Mouse (Mus musculus) CH12.LX (cell line): ENCODE data around the gene Bcorl1. TPM values are rescaled to one million over a fixed set of nuclear protein-coding genes. Genes with fewer than 3 reads are reported as not detected.

Experiments
- DNase-seq: peaks from one replicate; pipeline ENCODE4 v3.0.0-alpha.2; 2013; ENCODE audit errors: extremely low read depth
- H3K27ac ChIP-seq: 2 replicates; pipeline ENCODE4 v1.5.1; 2012; ENCODE audit warnings: low read depth, mild to moderate bottlenecking, control low read depth, moderate library complexity; ENCODE audit not compliant: insufficient read depth
- H3K27me3 ChIP-seq: replicated peaks from 2 replicates; pipeline ENCODE3; 2012; ENCODE audit warnings: inconsistent platforms
- H3K36me3 ChIP-seq, 2 experiments: replicated peaks in 1 of 2; 2 replicates each; pipeline versions ENCODE3 to v1.6.1; 2012; ENCODE audit warnings: inconsistent platforms in 1 of 2, low read length in 1 of 2, mild to moderate bottlenecking in 1 of 2, mixed read lengths in 1 of 2, moderate library complexity in 1 of 2; ENCODE audit not compliant: control insufficient read depth in 1 of 2, insufficient read depth in 1 of 2
- H3K4me1 ChIP-seq, 2 experiments: 2 replicates each; pipeline ENCODE4 v1.6.1; 2012; ENCODE audit warnings: inconsistent platforms in 1 of 2, moderate library complexity in 1 of 2; ENCODE audit not compliant: insufficient read depth in 2 of 2, control insufficient read depth in 1 of 2
- H3K4me2 ChIP-seq: 2 replicates; pipeline ENCODE4 v1.6.1; 2012; ENCODE audit warnings: low read depth, mild to moderate bottlenecking, control low read depth; ENCODE audit not compliant: poor library complexity, insufficient read depth, severe bottlenecking
- H3K4me3 ChIP-seq, 3 experiments: fragments of 150-350 bp in 1 of 3; sonication (generic) in 1 of 3; replicated peaks in 1 of 3; 2 replicates each; pipeline versions ENCODE3 to v1.5.1; 2011 to 2012; ENCODE audit warnings: low read depth in 2 of 3, low read length in 2 of 3, mild to moderate bottlenecking in 2 of 3, moderate library complexity in 2 of 3, control low read depth in 1 of 3, improper control_type of control experiment in 1 of 3, inconsistent platforms in 1 of 3, mixed read lengths in 1 of 3; ENCODE audit not compliant: poor library complexity in 1 of 3
- H3K79me2 ChIP-seq: replicated peaks from 2 replicates; pipeline ENCODE4 v1.6.1; 2012; ENCODE audit warnings: mild to moderate bottlenecking, moderate library complexity; ENCODE audit not compliant: control insufficient read depth, poor library complexity, insufficient read depth, severe bottlenecking; ENCODE audit errors: extremely low read depth
- H3K9ac ChIP-seq: 2 replicates; pipeline ENCODE4 v1.6.1; 2012; ENCODE audit warnings: low read depth, mild to moderate bottlenecking, control low read depth, moderate library complexity; ENCODE audit not compliant: insufficient read depth
- H3K9me3 ChIP-seq: replicated peaks from 2 replicates; pipeline ENCODE3; 2012; ENCODE audit warnings: low read length, inconsistent platforms, mixed read lengths
- BHLHE40 ChIP-seq: IDR thresholded peaks from 2 replicates; pipeline ENCODE4 v1.6.1; 2011; ENCODE audit warnings: mild to moderate bottlenecking, low read depth, low read length, improper control_type of control experiment
- CHD1 ChIP-seq: IDR thresholded peaks from 2 replicates; pipeline ENCODE4 v1.6.1; 2012; ENCODE audit warnings: low read depth, low read length, improper control_type of control experiment, inconsistent platforms
- CHD2 ChIP-seq: IDR thresholded peaks from 2 replicates; pipeline ENCODE4 v1.6.1; 2011; ENCODE audit warnings: low read length, improper control_type of control experiment
- E2F4 ChIP-seq: IDR thresholded peaks from 2 replicates; pipeline ENCODE4 v1.6.1; 2011; ENCODE audit warnings: low read depth, low read length, improper control_type of control experiment; ENCODE audit not compliant: insufficient replicate concordance
- ELF1 ChIP-seq: IDR thresholded peaks from 2 replicates; pipeline ENCODE4 v1.6.1; 2014; ENCODE audit warnings: low read depth, mild to moderate bottlenecking, inconsistent platforms, low read length, improper control_type of control experiment
- ETS1 ChIP-seq: conservative IDR thresholded peaks from 2 replicates; pipeline ENCODE4 v1.6.1; 2012; ENCODE audit warnings: low read depth, mild to moderate bottlenecking, inconsistent platforms, low read length, improper control_type of control experiment, moderate library complexity
- GABPA ChIP-seq: IDR thresholded peaks from 2 replicates; pipeline ENCODE4 v1.6.1; 2012; ENCODE audit warnings: low read depth, low read length, improper control_type of control experiment, inconsistent platforms; ENCODE audit not compliant: insufficient replicate concordance
- IRF4 ChIP-seq: IDR thresholded peaks from 2 replicates; pipeline ENCODE4 v1.6.1; 2014; ENCODE audit warnings: low read depth, mild to moderate bottlenecking, inconsistent platforms, low read length, improper control_type of control experiment
- JUN ChIP-seq: IDR thresholded peaks from 2 replicates; pipeline ENCODE4 v1.6.1; 2011; ENCODE audit warnings: low read depth, mild to moderate bottlenecking, low read length, improper control_type of control experiment, moderate library complexity; ENCODE audit not compliant: insufficient read depth
- MAZ ChIP-seq: IDR thresholded peaks from 2 replicates; pipeline ENCODE4 v1.6.1; 2012; ENCODE audit warnings: low read depth, mild to moderate bottlenecking, inconsistent platforms, low read length, improper control_type of control experiment, moderate library complexity
- MEF2A ChIP-seq: IDR thresholded peaks from 2 replicates; pipeline ENCODE4 v1.6.1; 2014; ENCODE audit warnings: low read depth, mild to moderate bottlenecking, inconsistent platforms, low read length, improper control_type of control experiment, borderline replicate concordance
- MXI1 ChIP-seq: IDR thresholded peaks from 2 replicates; pipeline ENCODE4 v1.6.1; 2011; ENCODE audit warnings: mild to moderate bottlenecking, low read depth, low read length, improper control_type of control experiment
- MYC ChIP-seq: IDR thresholded peaks from 2 replicates; pipeline ENCODE4 v1.6.1; 2011; ENCODE audit warnings: low read depth, mild to moderate bottlenecking, improper control_type of control experiment, low read length
- NELFE ChIP-seq: IDR thresholded peaks from 2 replicates; pipeline ENCODE4 v1.6.1; 2011; ENCODE audit warnings: low read depth, low read length, improper control_type of control experiment
- NRF1 ChIP-seq: IDR thresholded peaks from 2 replicates; pipeline ENCODE4 v1.6.1; 2014; ENCODE audit warnings: low read depth, mild to moderate bottlenecking, inconsistent platforms, low read length, improper control_type of control experiment, moderate library complexity
- PAX5 ChIP-seq: IDR thresholded peaks from 2 replicates; pipeline ENCODE4 v1.6.1; 2012; ENCODE audit warnings: low read length, inconsistent platforms, mixed read lengths
- POLR2AphosphoS2 ChIP-seq: IDR thresholded peaks from 2 replicates; pipeline ENCODE4 v1.6.1; 2011; ENCODE audit warnings: low read depth, low read length, improper control_type of control experiment
- RCOR1 ChIP-seq: conservative IDR thresholded peaks from 2 replicates; pipeline ENCODE4 v1.6.1; 2012; ENCODE audit warnings: low read depth, mild to moderate bottlenecking, inconsistent platforms, low read length, improper control_type of control experiment
- TBP ChIP-seq: conservative IDR thresholded peaks from 2 replicates; pipeline ENCODE4 v1.6.1; 2011; ENCODE audit warnings: low read depth, low read length, improper control_type of control experiment
- TCF12 ChIP-seq: IDR thresholded peaks from 2 replicates; pipeline ENCODE4 v1.6.1; 2014; ENCODE audit warnings: low read depth, mild to moderate bottlenecking, inconsistent platforms, low read length, improper control_type of control experiment
- UBTF ChIP-seq: IDR thresholded peaks from 2 replicates; pipeline ENCODE4 v1.6.1; 2012; ENCODE audit warnings: low read depth, mild to moderate bottlenecking, inconsistent platforms, low read length, improper control_type of control experiment, moderate library complexity
- USF2 ChIP-seq: conservative IDR thresholded peaks from 2 replicates; pipeline ENCODE4 v1.6.1; 2011; ENCODE audit warnings: low read depth, low read length, improper control_type of control experiment
- ZKSCAN1 ChIP-seq: IDR thresholded peaks from 2 replicates; pipeline ENCODE4 v1.6.1; 2012; ENCODE audit warnings: low read depth, inconsistent platforms, low read length, improper control_type of control experiment, borderline replicate concordance
- dilution Hi-C: fragments of 300-500 bp; cut with MboI; formaldehyde crosslinking; loops from 2 replicates; pipeline ENCODE4 v1.14.3; 2020; ENCODE audit warnings: low sequenced_read_pairs; ENCODE audit not compliant: extremely low pct_unique_long_range_greater_than_20kb, extremely low pct_ligation_motif_present
- in situ Hi-C: fragments of 300-500 bp; cut with MboI; formaldehyde crosslinking; loops from 3 replicates; pipeline ENCODE4 v1.14.3; 2019; ENCODE audit warnings: low sequenced_read_pairs, low pct_ligation_motif_present, low pct_unique_long_range_greater_than_20kb, mixed read lengths
- polyA plus RNA-seq: library from polyadenylated mRNA; unstranded; fragments of >175 nt; gene quantifications from 2 replicates; pipeline ENCODE4 v1.2.1, GENCODE M21; 2012; ENCODE audit warnings: low read depth; ENCODE audit not compliant: insufficient read length
- total RNA-seq, 2 experiments: library from RNA; depleted of rRNA; stranded (reverse); fragments of 300-350 nt in 1 of 2; fragments of >200 nt in 1 of 2; gene quantifications; 2 replicates each; pipeline ENCODE4 v1.2.3; 2012 to 2014

Bcorl1 gene
- total and polyA plus RNA-seq, 3 experiments: 0.30 to 2.2 (median 1.9) TPM

DNA sequence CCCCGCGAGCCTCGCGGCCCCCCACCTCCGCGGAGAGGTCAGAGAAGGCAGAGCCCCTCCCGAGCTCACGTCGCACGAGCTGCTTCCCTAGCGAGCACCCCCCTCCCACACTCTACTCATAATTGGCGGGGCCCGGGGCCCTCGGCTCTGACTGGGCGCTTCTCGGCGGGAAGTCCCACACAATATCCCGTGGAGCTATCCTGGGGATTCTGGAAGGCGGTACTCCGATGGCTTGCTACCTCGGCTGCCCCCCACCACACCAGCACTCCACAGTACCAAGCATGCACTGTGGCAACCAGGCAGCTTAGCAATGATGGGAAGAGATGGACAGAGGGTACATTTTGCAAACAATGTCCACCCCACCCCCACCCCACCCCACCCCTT is 113.3 kb downstream of the Bcorl1 start:
- Histone ChIP-seq H3K9ac (peak overlapping the region; percentile 28; the same call in 1 of the 2 replicates), H3K27ac (0 out of 2 replicates have a peak overlapping the region, but pooled peaks have one; percentile 68), H3K79me2 (peaks cover 9% of the 10 kb centered on the region), H3K4me1 (peaks cover 13 to 35% of the 10 kb centered on the region in 2 experiments), H3K4me2 (peak overlapping the region; percentile 60), H3K27me3 (no peaks in the 10 kb centered on the region), H3K36me3 (peaks cover 0 to 4% of the 10 kb centered on the region in 2 experiments), H3K9me3 (no peaks in the 10 kb centered on the region), H3K4me3 (peak overlapping the region; percentile 28 to 88 (median 61))
- DNase-seq: no peak
- dilution Hi-C loops: no loop called here
- in situ Hi-C loops: no loop called here
- no peak for TF ChIP-seq GABPA
- no peak for TF ChIP-seq TBP
- TF ChIP-seq MXI1: no peak
- TF ChIP-seq ZKSCAN1: no peak
- no peak for TF ChIP-seq CHD2
- no peak for TF ChIP-seq ELF1
- no peak for TF ChIP-seq NRF1
- no peak for TF ChIP-seq E2F4
- TF ChIP-seq NELFE: no peak
- TF ChIP-seq JUN: no peak
- TF ChIP-seq BHLHE40: no peak
- no peak for TF ChIP-seq IRF4
- TF ChIP-seq PAX5: no peak
- no peak for TF ChIP-seq POLR2AphosphoS2
- no peak for TF ChIP-seq MYC
- TF ChIP-seq USF2: no peak
- no peak for TF ChIP-seq UBTF
- no peak for TF ChIP-seq ETS1
- TF ChIP-seq CHD1: no peak

- in situ Hi-C loops: no loop called here
- H3K9ac ChIP-seq: peak overlapping the region; percentile 28; the same call in 1 of the 2 replicates
- peaks cover 9 to 29% of the 10 kb centered on the region in 2 experiments for H3K4me1 ChIP-seq
- H3K4me2 ChIP-seq: peak overlapping the region; percentile 60
- peaks cover 0 to 2% of the 10 kb centered on the region in 2 experiments for H3K36me3 ChIP-seq
- no peak overlapping the region for H3K4me3 ChIP-seq
- no peaks in the 10 kb centered on the region for H3K27me3 ChIP-seq
- dilution Hi-C loops: no loop called here
- DNase-seq: no peak
- peaks cover 9% of the 10 kb centered on the region for H3K79me2 ChIP-seq
- TF ChIP-seq RCOR1 (no peak), TBP (no peak), MAZ (no peak), NELFE (no peak), MXI1 (no peak), CHD2 (no peak), E2F4 (no peak), MEF2A (no peak), JUN (no peak), TCF12 (no peak)
- H3K27ac ChIP-seq: no peak overlapping the region
- no peaks in the 10 kb centered on the region for H3K9me3 ChIP-seq
Observed at GRCm38 (mm10) chrX:48455018-48455417, 113.9 kb downstream of the Bcorl1 start.
